Mouse (Mus musculus) small intestine, adult 10 weeks (tissue): ENCODE results near the gene Dpy19l1. TPM values are rescaled to one million over a fixed set of nuclear protein-coding genes. Genes with fewer than 3 reads are reported as not detected.

Experiments
- polyA plus RNA-seq: library from polyadenylated mRNA; stranded (reverse); fragments of 350-450 nt; fragmentation: Illumina TruSeq; extraction: RNeasy Lipid Tissue Mini Kit (QIAGEN cat#74804); gene quantifications from one replicate; pipeline ENCODE4 v1.2.3, GENCODE M21; 2014; ENCODE audit warnings: low replicate concordance

The Dpy19l1 gene
- 11.0 TPM for polyA plus RNA-seq

GRCm38 (mm10) chr9:24503067-24503857 is at the start of gene Dpy19l1:
TSS of gene Dpy19l1 (minus strand) at chr9:24503140.

Other genes with a start within 250 kb of the Dpy19l1 start
- not detected for gene Cypt4, start 122.1 kb upstream of the Dpy19l1 start, polyA plus RNA-seq
- not detected for gene Dpy19l2, start 193.2 kb upstream of the Dpy19l1 start, polyA plus RNA-seq